Mouse (Mus musculus): ENCODE data around the gene Nupr1.

GRCm38 (mm10) chr7:126675104-126675503 lies 44.4 kb upstream of the Nupr1 start:
- TF ChIP-seq POLR2A (IDR thresholded peaks at IDR 0.05; ENCODE audit: borderline replicate concordance, extremely low read depth, low read depth, low read length) (no peak), CTCF (IDR thresholded peaks at IDR 0.05; ENCODE audit: insufficient read depth, low read length) (no peak)
